ENCODE assay signal across 32 mouse cellular contexts in the genomic region with DNA sequence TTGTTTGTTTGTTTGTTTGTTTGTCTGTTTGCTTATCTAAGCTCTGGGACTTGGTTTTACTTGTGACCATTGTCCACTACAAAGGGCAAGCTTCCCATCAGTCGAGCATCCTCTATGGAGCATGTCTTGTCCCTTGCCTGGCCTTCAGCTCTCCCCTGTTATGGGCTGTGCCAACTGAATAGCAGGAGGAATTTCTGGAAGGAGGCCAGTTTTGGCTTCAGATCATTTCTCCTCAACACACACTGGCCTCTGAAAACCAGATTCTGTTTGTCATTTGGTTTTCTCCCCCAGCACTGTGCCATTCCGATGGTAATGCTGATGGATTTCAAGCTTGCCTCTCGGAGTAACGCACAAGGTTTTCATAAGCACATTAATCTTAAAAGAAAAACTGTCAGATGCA. TPM values are rescaled to one million over a fixed set of nuclear protein-coding genes. Genes with fewer than 3 reads are reported as not detected.
A peak's percentile ranks its signal among the peaks of the same experiment; 100 is the strongest.
DNase-seq lines count a peak whose midpoint lies in the region; ATAC-seq lines count a peak whose summit lies in the region.
"Had no signal": no experiment of that assay in that cellular context is flagged by ENCODE, and none has a peak within 500 bp of the region (broad histone marks: within the 10 kb centered on the region; RNA-seq: fewer than 3 reads in every experiment).

No protein-coding gene starts in this region.

- no peak overlapping the region for H3K9ac ChIP-seq in embryonic facial prominence, embryonic 11.5 days (replicated peaks; ENCODE audit: low read length)
- no peak overlapping the region for H3K9ac ChIP-seq in limb, embryonic 13.5 days
- no peak overlapping the region for H3K9ac ChIP-seq in embryonic facial prominence, embryonic 12.5 days
- H3K9ac ChIP-seq: embryonic facial prominence, embryonic 13.5 days; heart, embryonic 12.5 days; liver, embryonic 15.5 days; lung, embryonic 15.5 days; midbrain, embryonic 12.5 days; neural tube, embryonic 13.5 days had no signal

- ATAC-seq in embryonic facial prominence, embryonic 11.5 days (replicated peaks; ENCODE audit: insufficient number of reproducible peaks, low FRiP score, low TSS enrichment, low read depth): 0 out of 2 replicates have a peak, but pooled peaks have one; percentile 20
- 0 out of 2 replicates have a peak, but pooled peaks have one; percentile 17 for ATAC-seq in limb, embryonic 13.5 days (ENCODE audit: low FRiP score, low read depth)
- ATAC-seq in embryonic facial prominence, embryonic 12.5 days (ENCODE audit: insufficient number of reproducible peaks, insufficient read depth, low FRiP score, low TSS enrichment): peak; percentile 73
- ATAC-seq: activated CD4-positive, CD25-positive, alpha-beta regulatory T cell, adult 4 months; forebrain, embryonic 16.5 days; intestine, embryonic 16.5 days had no signal

- H3K4me1 ChIP-seq in embryonic facial prominence, embryonic 11.5 days (ENCODE audit: control insufficient read depth, insufficient read depth, low read length): no peaks in the 10 kb centered on the region
- H3K4me1 ChIP-seq in embryonic facial prominence, embryonic 10.5 days: peaks cover 4% of the 10 kb centered on the region
- H3K4me1 ChIP-seq in limb, embryonic 13.5 days: peaks cover 18% of the 10 kb centered on the region
- peaks cover 9% of the 10 kb centered on the region; the same call in 1 of the 2 replicates for H3K4me1 ChIP-seq in limb, embryonic 10.5 days
- peaks cover 11% of the 10 kb centered on the region for H3K4me1 ChIP-seq in embryonic facial prominence, embryonic 12.5 days
- H3K4me1 ChIP-seq: heart, embryonic 12.5 days; liver, embryonic 15.5 days; lung, embryonic 15.5 days; midbrain, embryonic 12.5 days; neural tube, embryonic 13.5 days had no signal

- H3K4me2 ChIP-seq in embryonic facial prominence, embryonic 11.5 days (ENCODE audit: low read depth, low read length): no peak overlapping the region
- no peak overlapping the region for H3K4me2 ChIP-seq in limb, embryonic 13.5 days (replicated peaks)
- no peak overlapping the region for H3K4me2 ChIP-seq in embryonic facial prominence, embryonic 12.5 days (replicated peaks)
- H3K4me2 ChIP-seq: heart, embryonic 12.5 days; liver, embryonic 15.5 days; lung, embryonic 15.5 days; midbrain, embryonic 12.5 days; neural tube, embryonic 13.5 days had no signal

- no peaks in the 10 kb centered on the region for H3K36me3 ChIP-seq in embryonic facial prominence, embryonic 11.5 days (replicated peaks; ENCODE audit: control insufficient read depth, insufficient read depth, low read depth, low read length)
- H3K36me3 ChIP-seq in embryonic facial prominence, embryonic 10.5 days (replicated peaks): no peaks in the 10 kb centered on the region
- no peaks in the 10 kb centered on the region for H3K36me3 ChIP-seq in limb, embryonic 13.5 days
- H3K36me3 ChIP-seq in limb, embryonic 10.5 days: no peaks in the 10 kb centered on the region
- H3K36me3 ChIP-seq in embryonic facial prominence, embryonic 12.5 days: no peaks in the 10 kb centered on the region
- H3K36me3 ChIP-seq: embryonic facial prominence, embryonic 13.5 days; heart, embryonic 12.5 days; liver, embryonic 15.5 days; lung, embryonic 15.5 days; midbrain, embryonic 12.5 days; neural tube, embryonic 13.5 days had no signal

- H3K9me3 ChIP-seq in embryonic facial prominence, embryonic 11.5 days (replicated peaks; ENCODE audit: control insufficient read depth, low read length): no peaks in the 10 kb centered on the region
- no peaks in the 10 kb centered on the region for H3K9me3 ChIP-seq in embryonic facial prominence, embryonic 10.5 days
- H3K9me3 ChIP-seq in limb, embryonic 13.5 days: no peaks in the 10 kb centered on the region
- H3K9me3 ChIP-seq in limb, embryonic 10.5 days (replicated peaks): no peaks in the 10 kb centered on the region
- no peaks in the 10 kb centered on the region for H3K9me3 ChIP-seq in embryonic facial prominence, embryonic 12.5 days
- H3K9me3 ChIP-seq: embryonic facial prominence, embryonic 13.5 days; heart, embryonic 12.5 days; liver, embryonic 15.5 days; lung, embryonic 15.5 days; midbrain, embryonic 12.5 days; neural tube, embryonic 13.5 days had no signal

- no peak overlapping the region for H3K4me3 ChIP-seq in embryonic facial prominence, embryonic 11.5 days (ENCODE audit: low read depth, low read length)
- no peak overlapping the region for H3K4me3 ChIP-seq in embryonic facial prominence, embryonic 10.5 days
- no peak overlapping the region for H3K4me3 ChIP-seq in limb, embryonic 13.5 days
- no peak overlapping the region for H3K4me3 ChIP-seq in limb, embryonic 10.5 days
- no peak overlapping the region for H3K4me3 ChIP-seq in embryonic facial prominence, embryonic 12.5 days
- H3K4me3 ChIP-seq: embryonic facial prominence, embryonic 13.5 days; erythroblast, embryonic 14.5 days; gastrocnemius, adult 2 months; heart, adult 2 months; heart, embryonic 12.5 days; left cerebral cortex, adult 2 months; liver, embryonic 15.5 days; lung, embryonic 15.5 days; midbrain, embryonic 12.5 days; neural tube, embryonic 13.5 days had no signal

- DNase-seq in embryonic facial prominence, embryonic 11.5 days (ENCODE audit: low spot score): no peak
- DNase-seq in embryonic facial prominence, embryonic 10.5 days (ENCODE audit: low spot score): no peak
- DNase-seq in limb, embryonic 10.5 days (ENCODE audit: low spot score): no peak
- DNase-seq in Muller cell, postnatal 12 days (ENCODE audit: inconsistent ontology term): peak; percentile 59
- DNase-seq in kidney, adult 9 months: no peak
- DNase-seq: adrenal gland, adult 2 months; adrenal gland, postnatal 36 days; cerebellum, adult 9-10 months; gastrocnemius, adult 2 months; gastrocnemius, postnatal 36 days; heart, adult 2 months; kidney, adult 8-10 months; kidney, postnatal 10 days; lung, postnatal 36 days; right cerebral cortex, postnatal 4 days; thymus, adult 2 months; thymus, postnatal 36 days had no signal

- no peak overlapping the region for H3K27ac ChIP-seq in embryonic facial prominence, embryonic 11.5 days (replicated peaks; ENCODE audit: low read depth, low read length)
- H3K27ac ChIP-seq in embryonic facial prominence, embryonic 10.5 days (replicated peaks): no peak overlapping the region
- H3K27ac ChIP-seq in limb, embryonic 13.5 days: no peak overlapping the region
- H3K27ac ChIP-seq in limb, embryonic 10.5 days: no peak overlapping the region
- 0 out of 2 replicates have a peak overlapping the region, but pooled peaks have one; percentile 17 for H3K27ac ChIP-seq in embryonic facial prominence, embryonic 12.5 days
- H3K27ac ChIP-seq: embryonic facial prominence, embryonic 13.5 days; gastrocnemius, adult 2 months; heart, adult 2 months; left cerebral cortex, adult 2 months; liver, embryonic 15.5 days; lung, embryonic 15.5 days; midbrain, embryonic 12.5 days; neural tube, embryonic 13.5 days had no signal

- no peaks in the 10 kb centered on the region for H3K27me3 ChIP-seq in embryonic facial prominence, embryonic 11.5 days (ENCODE audit: control insufficient read depth, insufficient read depth, low read length)
- H3K27me3 ChIP-seq in embryonic facial prominence, embryonic 10.5 days (replicated peaks; ENCODE audit: low read depth, poor library complexity, severe bottlenecking): peaks cover 4% of the 10 kb centered on the region; the same call in 1 of the 2 replicates
- peaks cover 29% of the 10 kb centered on the region; the same call in 1 of the 2 replicates for H3K27me3 ChIP-seq in limb, embryonic 13.5 days
- H3K27me3 ChIP-seq in limb, embryonic 10.5 days (ENCODE audit: low read depth, poor library complexity, severe bottlenecking): 0 out of 2 replicates have a peak, but pooled peaks cover 4% of the 10 kb centered on the region
- H3K27me3 ChIP-seq in embryonic facial prominence, embryonic 12.5 days: no peaks in the 10 kb centered on the region
- H3K27me3 ChIP-seq: liver, embryonic 15.5 days; lung, embryonic 15.5 days; midbrain, embryonic 12.5 days; neural tube, embryonic 13.5 days had no signal

- WGBS in embryonic facial prominence, embryonic 11.5 days: 72% methylated on average over 4 of the region's 4 CpGs
- 89% methylated on average over 4 of the region's 4 CpGs for WGBS in embryonic facial prominence, embryonic 10.5 days
- WGBS in limb, embryonic 13.5 days: 60% methylated on average over 4 of the region's 4 CpGs
- 88% methylated on average over 4 of the region's 4 CpGs for WGBS in limb, embryonic 10.5 days
- 50% methylated on average over 4 of the region's 4 CpGs for WGBS in embryonic facial prominence, embryonic 12.5 days

RNA-seq across cellular contexts. Expression of gene Pax1, which starts 21.9 kb away (rescaled TPM):
- 6.5 and 9.1 TPM in 2 replicates for polyA plus RNA-seq in embryonic facial prominence, embryonic 11.5 days (2014; fragmentation: Nextera tagmentation; extraction: Ambion mirVana)
- 0.93 and 2.3 TPM in 2 replicates for polyA plus RNA-seq in embryonic facial prominence, embryonic 10.5 days (2016; fragmentation: Nextera tagmentation; extraction: Ambion mirVana)
- 1.8 and 2.8 TPM in 2 replicates for polyA plus RNA-seq in limb, embryonic 13.5 days (2015; fragmentation: Nextera tagmentation; extraction: Ambion mirVana)
- 2.5 and 10.8 TPM in 2 replicates for polyA plus RNA-seq in limb, embryonic 10.5 days (2016; fragmentation: Nextera tagmentation; extraction: Ambion mirVana)
- 19.3 and 23.8 TPM in 2 replicates for polyA plus RNA-seq in embryonic facial prominence, embryonic 12.5 days (2016; fragmentation: Nextera tagmentation; extraction: Ambion mirVana)
- polyA plus RNA-seq: activated CD4-positive, CD25-positive, alpha-beta regulatory T cell, adult 4 months; adrenal gland, adult 2 months; erythroblast, embryonic 14.5 days; forebrain, embryonic 16.5 days; heart, embryonic 12.5 days; heart, postnatal 0 days; intestine, embryonic 16.5 days; liver, adult 2 months; liver, embryonic 15.5 days had no signal

Comparison
In these comparisons a context has a peak if more than half of its experiments do, and no peak if none do; other contexts are left out.
1. ATAC-seq: peak in every context shown above with its lines; median percentile 73 in embryonic facial prominence, embryonic 12.5 days; 20 in embryonic facial prominence, embryonic 11.5 days; 17 in limb, embryonic 13.5 days.